Mouse (Mus musculus): ENCODE results near the gene Lancl1. TPM values are rescaled to one million over a fixed set of nuclear protein-coding genes. Genes with fewer than 3 reads are reported as not detected.
A peak's percentile ranks its signal among the peaks of the same experiment; 100 is the strongest.

Lancl1 gene
- total RNA-seq, 1 experiment: 41.2 TPM

DNA sequence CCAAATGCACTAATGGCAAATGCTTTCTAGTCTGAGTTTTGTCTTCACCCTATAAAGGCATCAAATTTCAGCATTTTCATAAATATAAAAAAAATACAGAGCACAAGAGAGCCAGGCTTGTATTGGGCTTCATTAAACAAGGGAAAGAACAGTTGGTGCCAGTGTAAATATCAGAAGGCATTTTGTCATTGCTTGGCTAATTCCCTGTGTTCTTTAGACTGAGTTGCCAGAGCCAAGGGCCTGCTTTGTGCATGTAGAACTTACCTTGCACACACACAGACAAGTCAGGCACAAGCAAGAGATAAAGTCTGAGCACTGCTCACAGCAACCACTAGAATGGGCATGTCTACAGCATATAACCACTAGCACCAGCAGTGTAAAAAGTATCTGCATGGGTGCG lies 40.1 kb downstream of the Lancl1 start:
- Histone ChIP-seq H3K9me3 (ENCODE audit: control insufficient read depth, insufficient read depth, low read depth, low read length) (no peaks in the 10 kb centered on the region), H3K27ac (ENCODE audit: insufficient read depth, low read depth, low read length, poor library complexity, severe bottlenecking) (no peak overlapping the region), H3K4me3 (ENCODE audit: insufficient read depth in 1 of 2, low read depth in 1 of 2, low read length in 2 of 2, poor library complexity in 1 of 2, severe bottlenecking in 1 of 2) (no peak overlapping the region), H3K9ac (ENCODE audit: insufficient read depth, low read depth, low read length, poor library complexity, severe bottlenecking) (no peak overlapping the region), H3K36me3 (ENCODE audit: control insufficient read depth, insufficient read depth, low read length, poor library complexity, severe bottlenecking) (no peaks in the 10 kb centered on the region), H3K4me1 (ENCODE audit: control insufficient read depth in 2 of 2, insufficient read depth in 2 of 2, low read length in 2 of 2, poor library complexity in 1 of 2) (peaks cover 0 to 3% of the 10 kb centered on the region in 2 experiments; a peak in 1 of 4 replicates)
- TF ChIP-seq HCFC1 (IDR thresholded peaks at IDR 0.05; ENCODE audit: borderline replicate concordance, insufficient read depth, low read length) (no peak), ZC3H11A (IDR thresholded peaks at IDR 0.05; ENCODE audit: borderline replicate concordance, low read depth, low read length) (no peak), ZNF384 (IDR thresholded peaks at IDR 0.05; ENCODE audit: low read depth, low read length) (no peak), CHD2 (IDR thresholded peaks at IDR 0.05; ENCODE audit: low read depth, low read length) (no peak)
- no peak for DNase-seq (ENCODE audit: low read depth, low spot score)
- in situ Hi-C loops (cut with MboI; ENCODE audit: low sequenced_read_pairs in 2 of 2, unreplicated experiment in 2 of 2): no loop called here

GRCm38 (mm10) chr1:66998188-66998587 lies 40.5 kb downstream of the Lancl1 start:
- Histone ChIP-seq H3K4me3 (ENCODE audit: insufficient read depth in 1 of 2, low read depth in 1 of 2, low read length in 2 of 2, poor library complexity in 1 of 2, severe bottlenecking in 1 of 2) (no peak overlapping the region), H3K4me1 (ENCODE audit: control insufficient read depth in 2 of 2, insufficient read depth in 2 of 2, low read length in 2 of 2, poor library complexity in 1 of 2) (peaks cover 0 to 3% of the 10 kb centered on the region in 2 experiments; a peak in 1 of 4 replicates), H3K9ac (ENCODE audit: insufficient read depth, low read depth, low read length, poor library complexity, severe bottlenecking) (no peak overlapping the region), H3K27ac (ENCODE audit: insufficient read depth, low read depth, low read length, poor library complexity, severe bottlenecking) (no peak overlapping the region), H3K36me3 (ENCODE audit: control insufficient read depth, insufficient read depth, low read length, poor library complexity, severe bottlenecking) (no peaks in the 10 kb centered on the region), H3K9me3 (ENCODE audit: control insufficient read depth, insufficient read depth, low read depth, low read length) (no peaks in the 10 kb centered on the region)
- in situ Hi-C loops (cut with MboI; ENCODE audit: low sequenced_read_pairs in 2 of 2, unreplicated experiment in 2 of 2): no loop called here
- no peak for TF ChIP-seq MAFK (IDR thresholded peaks at IDR 0.05; ENCODE audit: insufficient read depth, low read depth, low read length)
- TF ChIP-seq HCFC1 (IDR thresholded peaks at IDR 0.05; ENCODE audit: borderline replicate concordance, insufficient read depth, low read length): no peak
- no peak for TF ChIP-seq ZNF384 (IDR thresholded peaks at IDR 0.05; ENCODE audit: low read depth, low read length)
- no peak for TF ChIP-seq ZC3H11A (IDR thresholded peaks at IDR 0.05; ENCODE audit: borderline replicate concordance, low read depth, low read length)
- no peak for TF ChIP-seq CHD2 (IDR thresholded peaks at IDR 0.05; ENCODE audit: low read depth, low read length)
- DNase-seq (ENCODE audit: low read depth, low spot score): no peak

DNA sequence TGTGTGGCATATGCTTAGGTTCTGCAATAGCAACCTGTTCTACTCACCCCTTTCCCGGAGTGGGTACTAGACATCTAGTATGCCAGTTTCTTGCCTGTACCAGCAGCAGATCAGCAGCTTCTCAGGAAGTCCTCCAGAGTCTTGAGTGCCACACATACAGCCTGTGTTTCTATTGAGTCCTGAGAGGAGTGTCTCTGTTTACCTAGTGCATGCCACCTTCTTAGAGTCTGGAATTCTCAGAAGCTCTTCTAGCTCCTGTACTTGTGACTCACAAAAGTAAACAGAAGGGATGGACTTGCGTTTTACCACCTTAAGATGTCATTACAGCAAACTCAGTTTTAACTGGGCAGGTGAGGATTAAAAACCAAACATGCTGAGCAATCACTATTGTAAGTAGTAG lies 41.9 kb downstream of the Lancl1 start:
- DNase-seq (ENCODE audit: low read depth, low spot score): no peak
- Histone ChIP-seq H3K9ac (ENCODE audit: insufficient read depth, low read depth, low read length, poor library complexity, severe bottlenecking) (no peak overlapping the region), H3K9me3 (ENCODE audit: control insufficient read depth, insufficient read depth, low read depth, low read length) (no peaks in the 10 kb centered on the region), H3K36me3 (ENCODE audit: control insufficient read depth, insufficient read depth, low read length, poor library complexity, severe bottlenecking) (no peaks in the 10 kb centered on the region), H3K4me3 (ENCODE audit: insufficient read depth in 1 of 2, low read depth in 1 of 2, low read length in 2 of 2, poor library complexity in 1 of 2, severe bottlenecking in 1 of 2) (no peak overlapping the region), H3K4me1 (ENCODE audit: control insufficient read depth in 2 of 2, insufficient read depth in 2 of 2, low read length in 2 of 2, poor library complexity in 1 of 2) (no peaks in the 10 kb centered on the region), H3K27ac (ENCODE audit: insufficient read depth, low read depth, low read length, poor library complexity, severe bottlenecking) (no peak overlapping the region)
- in situ Hi-C loops (cut with MboI; ENCODE audit: low sequenced_read_pairs in 2 of 2, unreplicated experiment in 2 of 2): no loop called here
- no peak for TF ChIP-seq ZNF384 (IDR thresholded peaks at IDR 0.05; ENCODE audit: low read depth, low read length)
- TF ChIP-seq HCFC1 (IDR thresholded peaks at IDR 0.05; ENCODE audit: borderline replicate concordance, insufficient read depth, low read length): no peak
- TF ChIP-seq MAFK (IDR thresholded peaks at IDR 0.05; ENCODE audit: insufficient read depth, low read depth, low read length): no peak
- no peak for TF ChIP-seq ZC3H11A (IDR thresholded peaks at IDR 0.05; ENCODE audit: borderline replicate concordance, low read depth, low read length)
- TF ChIP-seq CHD2 (IDR thresholded peaks at IDR 0.05; ENCODE audit: low read depth, low read length): no peak

DNA sequence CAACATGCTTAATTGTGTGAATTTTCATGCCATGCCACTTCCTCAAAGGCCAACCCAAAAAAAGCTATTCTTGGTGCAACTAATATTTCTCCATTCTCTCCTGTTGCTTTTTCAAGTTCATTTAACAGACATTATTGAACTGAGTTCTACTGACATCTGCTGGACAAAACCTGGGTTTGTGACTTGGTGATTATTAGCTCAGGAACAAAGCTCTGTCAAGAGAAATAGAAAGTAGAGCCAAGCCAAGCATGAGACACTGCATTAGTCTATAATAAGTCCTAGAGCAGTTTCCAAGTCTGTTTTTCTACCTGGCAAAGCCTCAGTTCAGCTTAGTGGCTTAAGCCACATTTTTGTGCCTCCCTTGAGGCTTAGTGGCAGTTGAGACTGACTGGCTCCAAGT lies 45.9 kb downstream of the Lancl1 start:
- in situ Hi-C loops (cut with MboI; ENCODE audit: low sequenced_read_pairs in 2 of 2, unreplicated experiment in 2 of 2): no loop called here

More for the DNA sequence above, 45.9 kb downstream of the Lancl1 start:
- no peaks in the 10 kb centered on the region for H3K36me3 ChIP-seq (ENCODE audit: control insufficient read depth, insufficient read depth, low read length, poor library complexity, severe bottlenecking)
- H3K27ac ChIP-seq (ENCODE audit: insufficient read depth, low read depth, low read length, poor library complexity, severe bottlenecking): no peak overlapping the region
- no peaks in the 10 kb centered on the region for H3K4me1 ChIP-seq (ENCODE audit: control insufficient read depth in 2 of 2, insufficient read depth in 2 of 2, low read length in 2 of 2, poor library complexity in 1 of 2)
- DNase-seq (ENCODE audit: low read depth, low spot score): peak; percentile 24
- H3K4me3 ChIP-seq (ENCODE audit: insufficient read depth in 1 of 2, low read depth in 1 of 2, low read length in 2 of 2, poor library complexity in 1 of 2, severe bottlenecking in 1 of 2): no peak overlapping the region
- TF ChIP-seq CHD2 (IDR thresholded peaks at IDR 0.05; ENCODE audit: low read depth, low read length): no peak
- TF ChIP-seq MAFK (IDR thresholded peaks at IDR 0.05; ENCODE audit: insufficient read depth, low read depth, low read length): no peak
- TF ChIP-seq ZC3H11A (IDR thresholded peaks at IDR 0.05; ENCODE audit: borderline replicate concordance, low read depth, low read length): no peak
- TF ChIP-seq ZNF384 (IDR thresholded peaks at IDR 0.05; ENCODE audit: low read depth, low read length): no peak
- no peak for TF ChIP-seq HCFC1 (IDR thresholded peaks at IDR 0.05; ENCODE audit: borderline replicate concordance, insufficient read depth, low read length)
- no peaks in the 10 kb centered on the region for H3K9me3 ChIP-seq (ENCODE audit: control insufficient read depth, insufficient read depth, low read depth, low read length)
- H3K9ac ChIP-seq (ENCODE audit: insufficient read depth, low read depth, low read length, poor library complexity, severe bottlenecking): no peak overlapping the region

Measured in ES-E14 (cell line).